Mouse (Mus musculus) forebrain, embryonic 16.5 days (tissue): ENCODE results near the gene Samd14. TPM values are rescaled to one million over a fixed set of nuclear protein-coding genes. Genes with fewer than 3 reads are reported as not detected.

ENCODE experiments used
- ATAC-seq: fragments of 200-750 bp; cut with Nextera tagmentation; 2 replicates; pipeline ENCODE4 v1.8.0; 2017; ENCODE audit warnings: mild to moderate bottlenecking, moderate library complexity
- H3K27ac ChIP-seq: fragments of 300-500 bp; sonication (generic); 2 replicates; pipeline ENCODE4 v1.5.1; 2014; ENCODE audit warnings: low read length, control low read depth
- H3K27me3 ChIP-seq: fragments of 300-500 bp; sonication (generic); replicated peaks from 2 replicates; pipeline ENCODE4 v1.6.1; 2014; ENCODE audit warnings: low read length; ENCODE audit not compliant: control insufficient read depth, insufficient read depth
- H3K36me3 ChIP-seq: fragments of 300-500 bp; sonication (generic); 2 replicates; pipeline ENCODE4 v1.6.1; 2014; ENCODE audit not compliant: control insufficient read depth, insufficient read depth
- H3K4me1 ChIP-seq: fragments of 300-500 bp; sonication (generic); replicated peaks from 2 replicates; pipeline ENCODE4 v1.6.1; 2014; ENCODE audit warnings: low read length; ENCODE audit not compliant: control insufficient read depth, insufficient read depth
- H3K4me2 ChIP-seq: fragments of 300-500 bp; sonication (generic); 2 replicates; pipeline ENCODE4 v1.6.1; 2014; ENCODE audit warnings: mild to moderate bottlenecking, low read length, control low read depth
- H3K4me3 ChIP-seq: fragments of 300-500 bp; sonication (generic); replicated peaks from 2 replicates; pipeline ENCODE4 v1.5.1; 2014; ENCODE audit warnings: mild to moderate bottlenecking, low read length, control low read depth
- H3K9ac ChIP-seq: fragments of 300-500 bp; sonication (generic); replicated peaks from 2 replicates; pipeline ENCODE4 v1.6.1; 2014; ENCODE audit warnings: low read depth, low read length, control low read depth
- H3K9me3 ChIP-seq: fragments of 300-500 bp; sonication (generic); 2 replicates; pipeline ENCODE4 v1.6.1; 2016; ENCODE audit warnings: low read length; ENCODE audit not compliant: control insufficient read depth
- WGBS: fragments of 180-500 bp; shearing (Covaris S2); extraction: QIAGEN DNeasy Blood & Tissue Kit; methylation state at CpG from one replicate; pipeline ENCODE4 v1.1.7; 2014; 5-methylcytosine and 5-hydroxymethylcytosine counted together
- polyA plus RNA-seq: library from polyadenylated mRNA; unstranded; fragments of >200 nt; fragmentation: Nextera tagmentation; extraction: Ambion mirVana; gene quantifications from 2 replicates; pipeline ENCODE4 v1.2.1, GENCODE M21; 2015

The Samd14 gene
- polyA plus RNA-seq, 1 experiment from 2014 or later = 134 TPM

DNA sequence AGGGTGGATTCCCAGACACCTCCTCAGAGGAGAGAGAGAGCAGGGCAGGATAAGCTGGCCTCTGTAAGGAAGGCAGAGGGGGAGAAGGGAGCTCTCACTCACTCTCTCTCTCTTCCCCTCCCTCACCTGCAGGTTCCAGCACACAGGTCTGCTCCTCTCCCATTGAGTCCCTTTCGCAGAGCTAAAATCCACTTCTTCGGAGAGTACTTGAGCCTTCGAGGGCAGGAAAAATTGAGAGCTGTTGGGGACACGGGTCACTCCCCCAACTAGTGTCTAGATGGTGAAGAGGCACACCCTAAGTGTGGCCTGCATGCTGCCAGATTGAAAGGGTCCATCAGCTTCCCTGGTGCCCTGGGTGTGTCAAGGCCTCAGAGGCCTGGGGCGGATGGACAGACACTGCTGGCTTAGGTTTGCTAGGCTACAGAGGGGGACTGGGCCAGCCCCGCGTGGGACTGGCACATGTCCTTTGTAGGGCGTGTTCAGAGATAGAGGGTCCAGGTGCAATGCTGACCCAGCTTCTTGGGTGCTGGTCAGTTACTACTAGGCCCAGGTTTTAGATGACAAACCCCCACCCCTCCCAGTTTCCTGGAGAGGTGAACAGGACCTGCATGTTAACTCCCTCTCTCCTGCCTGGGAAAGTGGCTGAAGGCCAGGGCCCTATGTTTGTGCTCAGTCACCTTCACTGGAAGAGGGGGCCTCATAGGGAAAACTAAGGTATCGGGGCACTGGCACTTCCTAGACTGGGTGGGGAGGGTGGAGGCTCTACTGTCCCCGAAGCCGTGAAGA is 15.7 kb downstream of the Samd14 start:
- 89% methylated on average over 11 of the region's 11 CpGs for WGBS

DNA sequence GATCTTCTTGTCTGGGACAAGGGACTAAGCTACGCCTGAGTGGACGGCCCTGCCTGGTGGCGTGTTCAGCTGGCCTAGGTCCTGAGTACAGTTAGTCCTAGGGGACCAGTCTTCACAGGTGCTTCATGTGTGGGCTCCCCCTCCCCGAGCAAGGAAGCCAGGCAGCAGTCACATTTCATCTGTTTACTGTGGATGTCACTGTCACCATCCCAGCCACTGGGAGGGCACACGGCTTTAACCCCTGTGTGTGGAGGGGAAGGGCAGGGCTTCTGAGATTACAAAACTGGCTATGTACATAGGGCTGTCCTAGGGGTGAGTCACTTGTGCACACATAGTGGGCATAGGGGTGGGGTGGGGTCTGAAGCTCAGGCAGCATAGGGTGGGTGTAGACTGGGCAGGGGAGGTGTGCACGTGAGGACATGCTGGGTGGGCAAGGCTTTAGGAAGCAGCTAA is 16.4 kb downstream of the Samd14 start:
- Histone ChIP-seq H3K9ac (no peak overlapping the region), H3K36me3 (peaks cover 25% of the 10 kb centered on the region), H3K4me1 (peaks cover 16% of the 10 kb centered on the region), H3K4me3 (no peak overlapping the region), H3K27me3 (no peaks in the 10 kb centered on the region), H3K4me2 (no peak overlapping the region), H3K9me3 (no peaks in the 10 kb centered on the region), H3K27ac (no peak overlapping the region)
- ATAC-seq = no peak
- WGBS = 78% methylated on average over 6 of the region's 6 CpGs

More for the DNA sequence above, 15.7 kb downstream of the Samd14 start:
- no peak overlapping the region for H3K9ac ChIP-seq
- H3K4me1 ChIP-seq = peaks cover 16% of the 10 kb centered on the region
- no peak overlapping the region for H3K4me2 ChIP-seq
- H3K27ac ChIP-seq = no peak overlapping the region
- H3K4me3 ChIP-seq = no peak overlapping the region
- no peaks in the 10 kb centered on the region for H3K9me3 ChIP-seq
- H3K27me3 ChIP-seq = no peaks in the 10 kb centered on the region
- no peak for ATAC-seq
- peaks cover 29% of the 10 kb centered on the region for H3K36me3 ChIP-seq

DNA sequence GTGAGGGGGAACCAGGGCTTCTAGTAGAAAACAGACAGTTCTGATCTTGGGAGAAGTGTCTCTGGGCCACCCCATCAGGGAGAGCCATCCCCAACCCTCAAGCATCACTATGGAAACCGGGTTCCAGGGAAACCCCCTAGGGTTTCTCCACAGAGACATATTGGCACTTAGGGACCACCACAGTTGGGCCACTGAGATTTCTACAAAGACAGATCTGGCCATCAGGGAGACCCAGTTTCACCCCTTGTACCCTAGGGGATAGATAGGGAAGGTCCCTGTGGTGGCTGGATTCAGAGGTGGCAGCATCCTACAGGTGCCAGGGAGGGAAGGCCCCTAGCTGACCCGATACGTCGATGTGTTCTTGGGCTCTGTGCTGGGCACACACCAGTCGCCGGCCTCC is 17.2 kb downstream of the Samd14 start:
- no peak overlapping the region for H3K4me2 ChIP-seq

DNA sequence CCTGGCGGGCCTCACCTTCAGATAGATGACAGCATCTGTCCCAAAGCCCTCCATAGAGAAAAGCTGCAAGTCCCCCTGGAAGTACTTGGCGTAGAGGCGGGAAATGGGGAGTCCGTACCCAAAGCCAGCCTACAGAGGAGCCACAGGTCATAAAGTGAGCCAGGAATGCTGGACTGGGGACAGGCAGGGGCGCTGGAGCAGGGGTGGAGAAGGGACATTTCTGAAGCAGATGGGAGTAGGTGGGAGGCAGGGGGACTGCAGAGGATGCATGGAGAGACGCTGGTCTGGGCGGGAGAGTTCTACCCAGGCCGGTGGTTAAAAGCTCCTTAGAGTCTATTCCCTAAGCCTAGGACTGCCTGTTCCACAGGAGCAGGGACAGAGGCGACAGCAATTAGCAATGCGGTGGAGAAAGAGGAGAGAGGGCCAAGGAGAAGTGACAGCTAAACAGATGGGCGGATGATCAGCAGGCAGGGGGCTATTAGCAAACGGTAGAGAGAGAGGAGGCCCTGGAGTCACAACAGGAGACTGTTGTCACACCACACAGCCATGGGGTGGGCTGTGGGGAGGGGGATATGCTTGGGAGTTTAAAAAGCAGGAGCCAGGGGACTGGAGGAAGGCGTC is 18.3 kb downstream of the Samd14 start:
- no peak overlapping the region for H3K9ac ChIP-seq
- no peaks in the 10 kb centered on the region for H3K27me3 ChIP-seq
- peak; percentile 26; the same call in 1 of the 2 replicates for ATAC-seq
- no peak overlapping the region for H3K27ac ChIP-seq
- 37% methylated on average over 13 of the region's 13 CpGs for WGBS
- peaks cover 16% of the 10 kb centered on the region for H3K4me1 ChIP-seq
- no peak overlapping the region for H3K4me2 ChIP-seq
- peaks cover 8% of the 10 kb centered on the region; the same call in 1 of the 2 replicates for H3K36me3 ChIP-seq
- H3K9me3 ChIP-seq = no peaks in the 10 kb centered on the region
- no peak overlapping the region for H3K4me3 ChIP-seq

More for the DNA sequence above, 17.2 kb downstream of the Samd14 start:
- 90% methylated on average over 6 of the region's 6 CpGs for WGBS
- no peak overlapping the region for H3K4me3 ChIP-seq
- no peaks in the 10 kb centered on the region for H3K9me3 ChIP-seq
- no peak overlapping the region for H3K27ac ChIP-seq
- peaks cover 16% of the 10 kb centered on the region for H3K4me1 ChIP-seq
- ATAC-seq = no peak
- peaks cover 18% of the 10 kb centered on the region for H3K36me3 ChIP-seq
- H3K9ac ChIP-seq = no peak overlapping the region
- H3K27me3 ChIP-seq = no peaks in the 10 kb centered on the region

DNA sequence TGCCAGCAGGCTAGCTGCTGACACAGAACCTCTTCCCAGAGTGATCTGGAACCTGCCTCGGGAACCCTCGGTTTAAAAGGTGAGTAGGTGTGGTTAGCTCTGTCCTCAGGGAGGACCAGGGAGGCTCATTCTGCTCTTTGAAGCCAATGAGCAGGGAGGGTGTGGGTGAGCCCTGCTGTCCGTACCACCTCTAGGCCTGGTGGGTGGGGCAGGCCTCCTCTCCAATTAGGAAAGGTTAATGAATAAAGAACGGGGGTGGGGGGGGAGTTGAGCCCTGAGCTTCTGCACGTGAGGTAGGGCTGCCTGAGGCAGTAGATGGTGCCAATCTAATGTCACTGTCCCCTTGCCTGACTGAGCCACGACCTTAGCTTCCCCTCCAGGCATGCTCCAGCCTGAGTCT is 23.3 kb downstream of the Samd14 start:
- no peak overlapping the region for H3K4me3 ChIP-seq
- H3K36me3 ChIP-seq = no peaks in the 10 kb centered on the region
- H3K9ac ChIP-seq = no peak overlapping the region
- H3K4me1 ChIP-seq = peaks cover 8% of the 10 kb centered on the region
- no peak overlapping the region for H3K4me2 ChIP-seq
- 28% methylated on average over 6 of the region's 6 CpGs for WGBS
- H3K27ac ChIP-seq = no peak overlapping the region
- ATAC-seq = no peak
- H3K27me3 ChIP-seq = no peaks in the 10 kb centered on the region
- no peaks in the 10 kb centered on the region for H3K9me3 ChIP-seq

DNA sequence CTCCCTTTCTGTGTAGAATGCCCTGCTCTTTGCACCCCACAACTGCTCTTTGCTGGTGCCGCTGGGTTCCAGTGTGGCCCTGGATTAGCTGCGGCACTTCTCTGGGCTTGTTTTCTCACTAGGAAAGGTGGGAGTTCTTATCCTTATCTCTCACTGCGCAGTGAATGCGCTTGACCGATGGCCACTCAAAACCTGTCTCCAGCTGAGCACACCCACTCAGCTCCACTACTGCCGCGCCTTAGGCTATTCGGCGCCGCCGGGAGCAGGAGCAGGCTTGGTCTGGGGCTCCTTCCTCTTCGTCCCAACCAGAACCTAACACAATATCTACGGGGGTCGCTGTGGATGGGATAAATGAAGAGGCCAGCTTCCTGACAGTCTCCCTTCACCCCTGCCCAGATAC is 23.9 kb downstream of the Samd14 start:
- H3K9me3 ChIP-seq = no peaks in the 10 kb centered on the region

DNA sequence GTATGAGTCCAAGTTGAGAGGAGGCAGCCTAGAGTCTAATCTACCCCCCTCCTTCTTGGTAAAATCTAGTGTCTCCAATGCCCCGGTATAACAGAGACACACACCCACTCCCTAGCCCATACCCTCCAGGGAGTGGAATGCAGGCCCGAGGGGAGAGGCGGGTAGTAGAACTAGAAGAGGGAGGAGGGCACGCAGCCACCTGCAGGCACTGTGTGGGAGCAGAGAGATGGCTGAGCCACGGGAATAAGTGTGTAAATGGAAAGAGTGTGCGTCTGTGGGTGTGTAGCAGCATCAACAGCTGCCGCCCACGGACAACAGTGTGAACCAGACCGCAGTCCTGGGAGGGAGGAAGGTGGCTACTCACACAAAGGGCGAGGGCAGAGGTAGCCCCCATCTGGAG is 25.2 kb downstream of the Samd14 start:
- Histone ChIP-seq H3K9me3 (no peaks in the 10 kb centered on the region), H3K27me3 (no peaks in the 10 kb centered on the region), H3K27ac (no peak overlapping the region), H3K4me3 (no peak overlapping the region), H3K4me2 (no peak overlapping the region), H3K9ac (no peak overlapping the region), H3K4me1 (peaks cover 6% of the 10 kb centered on the region; the same call in 1 of the 2 replicates), H3K36me3 (no peaks in the 10 kb centered on the region)
- no peak for ATAC-seq
- WGBS = 70% methylated on average over 10 of the region's 10 CpGs

More for the DNA sequence above, 23.9 kb downstream of the Samd14 start:
- Histone ChIP-seq H3K27ac (no peak overlapping the region), H3K4me3 (no peak overlapping the region), H3K9ac (no peak overlapping the region), H3K27me3 (no peaks in the 10 kb centered on the region), H3K4me2 (no peak overlapping the region), H3K36me3 (no peaks in the 10 kb centered on the region), H3K4me1 (peaks cover 4% of the 10 kb centered on the region)
- no peak for ATAC-seq
- 81% methylated on average over 14 of the region's 14 CpGs for whole genome bisulfite sequencing

DNA sequence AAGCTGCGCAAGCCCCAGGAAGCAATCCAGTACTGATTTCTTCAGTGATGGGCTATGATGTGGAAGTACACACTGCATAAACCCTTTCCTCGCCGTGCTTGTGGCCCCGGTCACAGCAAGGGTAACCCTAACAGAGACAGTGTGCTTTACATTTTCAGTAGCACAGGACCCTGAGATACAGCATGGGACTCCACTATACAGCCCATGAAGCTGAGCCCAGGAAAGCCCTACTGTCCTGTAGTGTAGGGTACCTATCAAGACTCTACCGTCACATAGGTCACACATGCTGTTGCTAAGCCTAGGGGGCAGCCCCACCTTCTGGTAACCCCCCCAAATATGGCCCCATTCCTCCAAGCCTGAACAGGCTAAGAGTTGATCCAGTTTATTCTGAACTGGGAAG is 26.8 kb downstream of the Samd14 start:
- Histone ChIP-seq H3K27me3 (no peaks in the 10 kb centered on the region), H3K4me1 (peaks cover 16% of the 10 kb centered on the region), H3K9me3 (no peaks in the 10 kb centered on the region), H3K27ac (no peak overlapping the region), H3K9ac (no peak overlapping the region), H3K4me2 (no peak overlapping the region), H3K4me3 (no peak overlapping the region), H3K36me3 (no peaks in the 10 kb centered on the region)
- 94% methylated on average over 5 of the region's 5 CpGs for WGBS
- no peak for ATAC-seq

DNA sequence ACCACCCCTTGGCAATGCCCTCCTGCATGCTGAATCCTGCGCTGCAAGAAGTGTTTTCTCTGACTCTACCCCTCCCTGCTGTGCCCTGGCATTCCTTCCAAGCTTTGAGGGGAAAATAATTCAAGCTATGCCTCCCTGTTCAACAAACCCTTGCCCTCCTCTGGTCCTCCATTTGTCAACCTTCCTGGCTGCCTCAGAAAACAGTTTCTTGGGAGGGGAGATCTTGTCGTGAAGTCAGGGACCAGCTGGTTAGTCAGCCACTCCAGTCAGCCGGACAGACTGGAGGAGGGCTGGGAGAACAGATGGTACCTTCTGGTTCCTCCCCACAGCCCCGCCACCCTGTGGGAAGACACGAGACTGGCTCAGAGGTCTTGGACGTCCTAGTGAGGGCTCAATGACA is 27.6 kb downstream of the Samd14 start:
- 48% methylated on average over 6 of the region's 6 CpGs for WGBS
- Histone ChIP-seq H3K27ac (peak overlapping the region; percentile 21; the same call in 1 of the 2 replicates), H3K4me3 (no peak overlapping the region), H3K27me3 (no peaks in the 10 kb centered on the region), H3K9me3 (no peaks in the 10 kb centered on the region), H3K9ac (no peak overlapping the region), H3K36me3 (no peaks in the 10 kb centered on the region), H3K4me1 (peaks cover 22% of the 10 kb centered on the region), H3K4me2 (no peak overlapping the region)
- ATAC-seq = no peak
